Mouse (Mus musculus) MEL (cell line): Measurements from ENCODE around the gene Rpl19. TPM values are rescaled to one million over a fixed set of nuclear protein-coding genes. Genes with fewer than 3 reads are reported as not detected.

Experiments used
- DNase-seq: peaks from one replicate; pipeline ENCODE4 v3.0.0; 2011; ENCODE audit warnings: low read depth, low spot score
- H3K27ac ChIP-seq: 2 replicates; pipeline ENCODE4 v1.5.1; 2012; ENCODE audit warnings: low read depth, mild to moderate bottlenecking, control low read depth, low read length, moderate library complexity; ENCODE audit not compliant: control insufficient read depth
- H3K27me3 ChIP-seq, 2 experiments: fragments of 150-350 bp in 1 of 2; sonication (generic) in 1 of 2; 2 replicates each; pipeline ENCODE4 v1.6.1; 2012; ENCODE audit warnings: low read length in 2 of 2, mild to moderate bottlenecking in 2 of 2, improper control_type of control experiment in 1 of 2, moderate library complexity in 1 of 2; ENCODE audit not compliant: insufficient read depth in 2 of 2, control insufficient read depth in 1 of 2
- H3K36me3 ChIP-seq, 2 experiments: 2 replicates each; pipeline ENCODE4 v1.6.1; 2012 to 2014; ENCODE audit warnings: low read length in 2 of 2, improper control_type of control experiment in 1 of 2, inconsistent platforms in 1 of 2, mild to moderate bottlenecking in 1 of 2; ENCODE audit not compliant: insufficient read depth in 2 of 2, control insufficient read depth in 1 of 2
- H3K4me1 ChIP-seq, 2 experiments: fragments of 150-350 bp in 1 of 2; sonication (generic) in 1 of 2; 2 replicates each; pipeline ENCODE4 v1.6.1; 2012; ENCODE audit warnings: low read length in 2 of 2, improper control_type of control experiment in 1 of 2, mild to moderate bottlenecking in 1 of 2; ENCODE audit not compliant: insufficient read depth in 2 of 2, control insufficient read depth in 1 of 2
- H3K4me3 ChIP-seq, 2 experiments: fragments of 150-350 bp in 1 of 2; sonication (generic) in 1 of 2; 2 replicates each; pipeline ENCODE4 v1.5.1; 2012; ENCODE audit warnings: low read depth in 2 of 2, low read length in 2 of 2, mild to moderate bottlenecking in 2 of 2, moderate library complexity in 2 of 2, control low read depth in 1 of 2, improper control_type of control experiment in 1 of 2; ENCODE audit not compliant: control insufficient read depth in 1 of 2, insufficient read depth in 1 of 2
- H3K79me2 ChIP-seq: 2 replicates; pipeline ENCODE4 v1.6.1; 2012; ENCODE audit warnings: mild to moderate bottlenecking, low read length, moderate library complexity; ENCODE audit not compliant: control insufficient read depth, poor library complexity, insufficient read depth
- H3K9ac ChIP-seq: 2 replicates; pipeline ENCODE4 v1.6.1; 2012; ENCODE audit warnings: low read depth, mild to moderate bottlenecking, control low read depth, low read length, moderate library complexity; ENCODE audit not compliant: control insufficient read depth, poor library complexity, severe bottlenecking
- H3K9me3 ChIP-seq: fragments of 150-350 bp; sonication (generic); replicated peaks from 2 replicates; pipeline ENCODE4 v1.6.1; 2012; ENCODE audit warnings: mild to moderate bottlenecking, low read length, improper control_type of control experiment, moderate library complexity; ENCODE audit not compliant: insufficient read depth
- CHD1 ChIP-seq: IDR thresholded peaks from 2 replicates; pipeline ENCODE4 v1.6.1; 2012; ENCODE audit warnings: low read depth, mild to moderate bottlenecking, inconsistent platforms, low read length, improper control_type of control experiment
- CHD2 ChIP-seq: IDR thresholded peaks from 2 replicates; pipeline ENCODE4 v1.6.1; 2011; ENCODE audit warnings: low read length, improper control_type of control experiment
- ETS1 ChIP-seq: IDR thresholded peaks from 2 replicates; pipeline ENCODE4 v1.6.1; 2012; ENCODE audit warnings: low read depth, mild to moderate bottlenecking, inconsistent platforms, low read length, improper control_type of control experiment, moderate library complexity
- GABPA ChIP-seq: IDR thresholded peaks from 2 replicates; pipeline ENCODE4 v1.6.1; 2012; ENCODE audit warnings: low read depth, mild to moderate bottlenecking, inconsistent platforms, low read length, improper control_type of control experiment, moderate library complexity
- HCFC1 ChIP-seq: IDR thresholded peaks from 2 replicates; pipeline ENCODE4 v1.6.1; 2012; ENCODE audit warnings: low read depth, mild to moderate bottlenecking, inconsistent platforms, low read length, improper control_type of control experiment, moderate library complexity
- JUND ChIP-seq: IDR thresholded peaks from 2 replicates; pipeline ENCODE4 v1.6.1; 2011; ENCODE audit warnings: low read depth, mild to moderate bottlenecking, improper control_type of control experiment, low read length
- KAT2A ChIP-seq: conservative IDR thresholded peaks from 2 replicates; pipeline ENCODE4 v1.6.1; 2012; ENCODE audit warnings: low read depth, low read length, improper control_type of control experiment, inconsistent platforms
- MAFK ChIP-seq: IDR thresholded peaks from 2 replicates; pipeline ENCODE4 v1.6.1; 2011; ENCODE audit warnings: low read depth, mild to moderate bottlenecking, low read length, improper control_type of control experiment, borderline replicate concordance
- MAX ChIP-seq: IDR thresholded peaks from 2 replicates; pipeline ENCODE4 v1.6.1; 2011; ENCODE audit warnings: low read length, improper control_type of control experiment
- MXI1 ChIP-seq: IDR thresholded peaks from 2 replicates; pipeline ENCODE4 v1.6.1; 2011; ENCODE audit warnings: mild to moderate bottlenecking, low read depth, low read length, improper control_type of control experiment
- MYC ChIP-seq: IDR thresholded peaks from 2 replicates; pipeline ENCODE4 v1.6.1; 2011; ENCODE audit warnings: low read depth, mild to moderate bottlenecking, low read length, improper control_type of control experiment, moderate library complexity
- NELFE ChIP-seq: IDR thresholded peaks from 2 replicates; pipeline ENCODE4 v1.6.1; 2011; ENCODE audit warnings: low read depth, low read length, improper control_type of control experiment
- POLR2A ChIP-seq, 2 experiments: IDR thresholded peaks; 2 replicates each; pipeline ENCODE4 v1.6.1; 2011 to 2012; ENCODE audit warnings: low read length in 2 of 2, mild to moderate bottlenecking in 2 of 2, control low read depth in 1 of 2, improper control_type of control experiment in 1 of 2, low read depth in 1 of 2, moderate library complexity in 1 of 2; ENCODE audit not compliant: control insufficient read depth in 1 of 2, insufficient read depth in 1 of 2, poor library complexity in 1 of 2
- POLR2AphosphoS2 ChIP-seq: IDR thresholded peaks from 2 replicates; pipeline ENCODE4 v1.6.1; 2011; ENCODE audit warnings: low read length, improper control_type of control experiment
- POLR2AphosphoS5 ChIP-seq: IDR thresholded peaks from 2 replicates; pipeline ENCODE4 v1.6.1; 2012; ENCODE audit warnings: low read depth, borderline replicate concordance, mild to moderate bottlenecking, inconsistent platforms, low read length, moderate library complexity, mixed read lengths
- RAD21 ChIP-seq: IDR thresholded peaks from 2 replicates; pipeline ENCODE4 v1.6.1; 2011; ENCODE audit warnings: mild to moderate bottlenecking, low read depth, low read length, improper control_type of control experiment
- RCOR1 ChIP-seq: IDR thresholded peaks from 2 replicates; pipeline ENCODE4 v1.6.1; 2012; ENCODE audit warnings: low read depth, mild to moderate bottlenecking, inconsistent platforms, low read length, improper control_type of control experiment
- SIN3A ChIP-seq: IDR thresholded peaks from 2 replicates; pipeline ENCODE4 v1.6.1; 2012; ENCODE audit warnings: low read length, improper control_type of control experiment, inconsistent platforms
- SMC3 ChIP-seq: IDR thresholded peaks from 2 replicates; pipeline ENCODE4 v1.6.1; 2011; ENCODE audit warnings: low read depth, low read length, improper control_type of control experiment
- TBP ChIP-seq: IDR thresholded peaks from 2 replicates; pipeline ENCODE4 v1.8.0; 2011; ENCODE audit warnings: low read depth, low read length, improper control_type of control experiment
- UBTF ChIP-seq: IDR thresholded peaks from 2 replicates; pipeline ENCODE4 v1.6.1; 2012; ENCODE audit warnings: low read depth, mild to moderate bottlenecking, inconsistent platforms, low read length, improper control_type of control experiment, moderate library complexity, borderline replicate concordance; ENCODE audit not compliant: insufficient read depth
- USF1 ChIP-seq: IDR thresholded peaks from 2 replicates; pipeline ENCODE4 v1.6.1; 2014; ENCODE audit warnings: low read depth, mild to moderate bottlenecking, inconsistent platforms, low read length, improper control_type of control experiment, moderate library complexity
- ZC3H11A ChIP-seq: IDR thresholded peaks from 2 replicates; pipeline ENCODE4 v1.6.1; 2012; ENCODE audit warnings: low read depth, mild to moderate bottlenecking, inconsistent platforms, low read length, improper control_type of control experiment
- ZKSCAN1 ChIP-seq: IDR thresholded peaks from 2 replicates; pipeline ENCODE4 v1.6.1; 2012; ENCODE audit warnings: low read depth, mild to moderate bottlenecking, inconsistent platforms, low read length, improper control_type of control experiment, moderate library complexity
- ZMIZ1 ChIP-seq: IDR thresholded peaks from 2 replicates; pipeline ENCODE4 v1.6.1; 2012; ENCODE audit warnings: low read depth, mild to moderate bottlenecking, inconsistent platforms, low read length, improper control_type of control experiment, moderate library complexity
- ZNF384 ChIP-seq: IDR thresholded peaks from 2 replicates; pipeline ENCODE4 v1.6.1; 2012; ENCODE audit warnings: low read depth, mild to moderate bottlenecking, inconsistent platforms, low read length, improper control_type of control experiment
- polyA plus RNA-seq, 2 experiments: library from polyadenylated mRNA; stranded (reverse) in 1 of 2; unstranded in 1 of 2; fragments of >175 nt in 1 of 2; fragments of >200 nt in 1 of 2; gene quantifications; 2 replicates each; pipeline versions ENCODE4 v1.2.1 to v1.2.4; 2012; ENCODE audit warnings: low replicate concordance in 2 of 2, low read depth in 1 of 2; ENCODE audit not compliant: insufficient read length in 2 of 2, insufficient read depth in 1 of 2, missing spikeins in 1 of 2
- total RNA-seq: library from RNA; depleted of rRNA; stranded (reverse); fragments of 300-350 nt; gene quantifications from 2 replicates; pipeline ENCODE4 v1.2.3, GENCODE M21; 2012

Gene Rpl19
- total and polyA plus RNA-seq, 3 experiments, result 210 to 4,715 (median 2,650) TPM

GRCm38 (mm10) chr11:98057466-98057865 is 31.0 kb downstream of the Rpl19 start:
- H3K9ac ChIP-seq, result no peak overlapping the region
- no peaks in the 10 kb centered on the region for H3K9me3 ChIP-seq
- H3K36me3 ChIP-seq, result no peaks in the 10 kb centered on the region
- H3K79me2 ChIP-seq, result no peaks in the 10 kb centered on the region
- DNase-seq, result no peak
- H3K4me1 ChIP-seq, result peaks cover 0 to 4% of the 10 kb centered on the region in 2 experiments; a peak in 1 of 4 replicates
- no peaks in the 10 kb centered on the region for H3K27me3 ChIP-seq
- no peak for TF ChIP-seq ZNF384
- TF ChIP-seq RAD21, result no peak
- no peak for TF ChIP-seq CHD1
- TF ChIP-seq KAT2A, result no peak
- no peak for TF ChIP-seq RCOR1
- TF ChIP-seq JUND, result no peak
- no peak for TF ChIP-seq ZC3H11A
- no peak for TF ChIP-seq SMC3
- no peak for TF ChIP-seq MAFK
- no peak overlapping the region for H3K4me3 ChIP-seq
- no peak overlapping the region for H3K27ac ChIP-seq

GRCm38 (mm10) chr11:98057998-98058397 is 31.5 kb downstream of the Rpl19 start:
- H3K79me2 ChIP-seq, result no peaks in the 10 kb centered on the region
- H3K9me3 ChIP-seq, result no peaks in the 10 kb centered on the region
- H3K4me1 ChIP-seq, result peaks cover 0 to 4% of the 10 kb centered on the region in 2 experiments; a peak in 1 of 4 replicates
- DNase-seq, result peak; percentile 90
- no peaks in the 10 kb centered on the region for H3K36me3 ChIP-seq
- no peak overlapping the region for H3K27ac ChIP-seq
- H3K4me3 ChIP-seq, result no peak overlapping the region
- no peak overlapping the region for H3K9ac ChIP-seq
- no peaks in the 10 kb centered on the region for H3K27me3 ChIP-seq
- TF ChIP-seq USF1 (peak; percentile 69), MYC (peak; percentile 79), RCOR1 (no peak), POLR2A (IDR thresholded peaks at IDR 0.05; ENCODE audit: control insufficient read depth in 1 of 2, insufficient read depth in 1 of 2, low read depth in 1 of 2, low read length in 2 of 2, poor library complexity in 1 of 2) (peak in 1 of 2 experiments; percentile 37; a peak in 1 of 4 replicates), MAX (peak; percentile 78), TBP (peak; percentile 91)

GRCm38 (mm10) chr11:98059662-98060061 is 33.2 kb downstream of the Rpl19 start:
- DNase-seq, result no peak
- TF ChIP-seq ETS1, result no peak
- no peak for TF ChIP-seq RCOR1
- TF ChIP-seq MYC, result no peak
- TF ChIP-seq ZKSCAN1, result no peak
- TF ChIP-seq POLR2AphosphoS2, result no peak
- no peak for TF ChIP-seq SIN3A
- TF ChIP-seq SMC3, result no peak
- TF ChIP-seq NELFE, result no peak
- no peak for TF ChIP-seq CHD2
- no peak for TF ChIP-seq MAX
- TF ChIP-seq GABPA, result no peak
- no peak for TF ChIP-seq ZMIZ1
- no peak for TF ChIP-seq MXI1
- no peak for TF ChIP-seq POLR2A (IDR thresholded peaks at IDR 0.05; ENCODE audit: control insufficient read depth in 1 of 2, insufficient read depth in 1 of 2, low read depth in 1 of 2, low read length in 2 of 2, poor library complexity in 1 of 2)
- TF ChIP-seq USF1, result no peak
- TF ChIP-seq UBTF, result no peak
- TF ChIP-seq POLR2AphosphoS5, result no peak
- no peak for TF ChIP-seq HCFC1
- H3K27me3 ChIP-seq, result no peaks in the 10 kb centered on the region
- H3K4me1 ChIP-seq, result peaks cover 0 to 4% of the 10 kb centered on the region in 2 experiments; a peak in 1 of 4 replicates
- no peaks in the 10 kb centered on the region for H3K9me3 ChIP-seq
- H3K36me3 ChIP-seq, result no peaks in the 10 kb centered on the region
- no peaks in the 10 kb centered on the region for H3K79me2 ChIP-seq
- H3K9ac ChIP-seq, result no peak overlapping the region
- no peak overlapping the region for H3K4me3 ChIP-seq
- H3K27ac ChIP-seq, result no peak overlapping the region
